Mouse (Mus musculus): ENCODE results near the gene Syt2. TPM values are rescaled to one million over a fixed set of nuclear protein-coding genes. Genes with fewer than 3 reads are reported as not detected.

The Syt2 gene
- polyA plus RNA-seq, 1 experiment from 2014 or later, result 4.5 TPM

- WGBS, result 81% methylated on average over 6 of the region's 6 CpGs
- no peak overlapping the region for H3K4me3 ChIP-seq
- H3K27me3 ChIP-seq, result no peaks in the 10 kb centered on the region
- 0 out of 2 replicates have a peak, but pooled peaks cover 9% of the 10 kb centered on the region for H3K36me3 ChIP-seq
- peaks cover 15% of the 10 kb centered on the region for H3K4me1 ChIP-seq
- ATAC-seq (ENCODE audit: low FRiP score), result no peak
- H3K4me2 ChIP-seq (replicated peaks), result no peak overlapping the region
- no peak overlapping the region for H3K27ac ChIP-seq
- no peak overlapping the region for H3K9ac ChIP-seq
- H3K9me3 ChIP-seq (replicated peaks), result no peaks in the 10 kb centered on the region
Observed at GRCm38 (mm10) chr1:134771353-134771752, 124.9 kb downstream of the Syt2 start.

GRCm38 (mm10) chr1:134771999-134772398, 125.5 kb downstream of the Syt2 start:
- ATAC-seq (ENCODE audit: low FRiP score), result no peak
- 88% methylated on average over 7 of the region's 7 CpGs for WGBS
- Histone ChIP-seq H3K4me1 (peaks cover 15% of the 10 kb centered on the region), H3K27me3 (no peaks in the 10 kb centered on the region), H3K4me2 (replicated peaks) (no peak overlapping the region), H3K9me3 (replicated peaks) (no peaks in the 10 kb centered on the region), H3K9ac (no peak overlapping the region), H3K27ac (no peak overlapping the region), H3K36me3 (0 out of 2 replicates have a peak, but pooled peaks cover 9% of the 10 kb centered on the region), H3K4me3 (no peak overlapping the region)

- Histone ChIP-seq H3K36me3 (0 out of 2 replicates have a peak, but pooled peaks cover 9% of the 10 kb centered on the region), H3K9me3 (replicated peaks) (no peaks in the 10 kb centered on the region), H3K4me1 (peaks cover 15% of the 10 kb centered on the region), H3K4me3 (no peak overlapping the region), H3K9ac (no peak overlapping the region), H3K27me3 (no peaks in the 10 kb centered on the region), H3K27ac (no peak overlapping the region), H3K4me2 (replicated peaks) (no peak overlapping the region)
- no peak for ATAC-seq (ENCODE audit: low FRiP score)
- WGBS, result 87% methylated on average over 3 of the region's 3 CpGs
Observed at GRCm38 (mm10) chr1:134772821-134773220, 126.3 kb downstream of the Syt2 start.

GRCm38 (mm10) chr1:134773256-134773655, 126.8 kb downstream of the Syt2 start:
- H3K9me3 ChIP-seq (replicated peaks), result no peaks in the 10 kb centered on the region
- H3K9ac ChIP-seq, result no peak overlapping the region
- ATAC-seq (ENCODE audit: low FRiP score), result no peak
- 0 out of 2 replicates have a peak, but pooled peaks cover 9% of the 10 kb centered on the region for H3K36me3 ChIP-seq
- WGBS, result 37% methylated on average over 12 of the region's 12 CpGs
- no peak overlapping the region for H3K4me2 ChIP-seq (replicated peaks)
- H3K4me1 ChIP-seq, result peaks cover 15% of the 10 kb centered on the region
- no peaks in the 10 kb centered on the region for H3K27me3 ChIP-seq
- H3K27ac ChIP-seq, result no peak overlapping the region
- no peak overlapping the region for H3K4me3 ChIP-seq

- Histone ChIP-seq H3K4me2 (replicated peaks) (no peak overlapping the region), H3K4me1 (peaks cover 15% of the 10 kb centered on the region), H3K9ac (no peak overlapping the region), H3K4me3 (no peak overlapping the region), H3K27me3 (no peaks in the 10 kb centered on the region), H3K36me3 (0 out of 2 replicates have a peak, but pooled peaks cover 9% of the 10 kb centered on the region), H3K9me3 (replicated peaks) (no peaks in the 10 kb centered on the region), H3K27ac (no peak overlapping the region)
- no peak for ATAC-seq (ENCODE audit: low FRiP score)
- WGBS, result 52% methylated on average over 2 of the region's 2 CpGs
Observed at GRCm38 (mm10) chr1:134774247-134774646, 127.8 kb downstream of the Syt2 start.

- Histone ChIP-seq H3K27ac (no peak overlapping the region), H3K36me3 (0 out of 2 replicates have a peak, but pooled peaks cover 9% of the 10 kb centered on the region), H3K4me1 (peaks cover 15% of the 10 kb centered on the region), H3K4me3 (no peak overlapping the region), H3K9ac (no peak overlapping the region), H3K4me2 (replicated peaks) (no peak overlapping the region), H3K27me3 (no peaks in the 10 kb centered on the region), H3K9me3 (replicated peaks) (no peaks in the 10 kb centered on the region)
- no peak for ATAC-seq (ENCODE audit: low FRiP score)
- WGBS, result 58% methylated on average over 6 of the region's 6 CpGs
Observed at GRCm38 (mm10) chr1:134774728-134775287, 128.3 kb downstream of the Syt2 start.

GRCm38 (mm10) chr1:134775631-134776030, 129.2 kb downstream of the Syt2 start:
- Histone ChIP-seq H3K4me1 (peaks cover 15% of the 10 kb centered on the region), H3K27me3 (no peaks in the 10 kb centered on the region), H3K27ac (no peak overlapping the region), H3K9ac (no peak overlapping the region), H3K9me3 (replicated peaks) (no peaks in the 10 kb centered on the region), H3K36me3 (0 out of 2 replicates have a peak, but pooled peaks cover 9% of the 10 kb centered on the region), H3K4me2 (replicated peaks) (no peak overlapping the region), H3K4me3 (no peak overlapping the region)
- ATAC-seq (ENCODE audit: low FRiP score), result no peak
- WGBS, result 46% methylated on average over 3 of the region's 3 CpGs

GRCm38 (mm10) chr1:134777201-134777885, 130.9 kb downstream of the Syt2 start:
- Histone ChIP-seq H3K27me3 (no peaks in the 10 kb centered on the region), H3K9me3 (replicated peaks) (no peaks in the 10 kb centered on the region), H3K27ac (no peak overlapping the region), H3K4me3 (no peak overlapping the region), H3K36me3 (0 out of 2 replicates have a peak, but pooled peaks cover 3% of the 10 kb centered on the region), H3K4me1 (peaks cover 11% of the 10 kb centered on the region), H3K9ac (no peak overlapping the region), H3K4me2 (replicated peaks) (no peak overlapping the region)
- 88% methylated on average over 12 of the region's 12 CpGs for WGBS
- no peak for ATAC-seq (ENCODE audit: low FRiP score)

GRCm38 (mm10) chr1:134777936-134778548, 131.6 kb downstream of the Syt2 start:
- no peak overlapping the region for H3K4me2 ChIP-seq (replicated peaks)
- no peak overlapping the region for H3K27ac ChIP-seq
- no peak overlapping the region for H3K4me3 ChIP-seq
- H3K9ac ChIP-seq, result no peak overlapping the region
- H3K4me1 ChIP-seq, result peaks cover 11% of the 10 kb centered on the region
- H3K36me3 ChIP-seq, result 0 out of 2 replicates have a peak, but pooled peaks cover 3% of the 10 kb centered on the region
- no peaks in the 10 kb centered on the region for H3K9me3 ChIP-seq (replicated peaks)
- no peak for ATAC-seq (ENCODE audit: low FRiP score)
- no peaks in the 10 kb centered on the region for H3K27me3 ChIP-seq
- 70% methylated on average over 13 of the region's 13 CpGs for WGBS

GRCm38 (mm10) chr1:134782797-134783196, 136.3 kb downstream of the Syt2 start:
- Histone ChIP-seq H3K4me3 (no peak overlapping the region), H3K9me3 (replicated peaks) (no peaks in the 10 kb centered on the region), H3K4me1 (peaks cover 4% of the 10 kb centered on the region; the same call in 1 of the 2 replicates), H3K4me2 (replicated peaks) (no peak overlapping the region), H3K27ac (no peak overlapping the region), H3K9ac (no peak overlapping the region), H3K36me3 (no peaks in the 10 kb centered on the region), H3K27me3 (no peaks in the 10 kb centered on the region)
- no peak for ATAC-seq (ENCODE audit: low FRiP score)
- WGBS, result 86% methylated on average over 5 of the region's 5 CpGs

GRCm38 (mm10) chr1:134783958-134784357, 137.5 kb downstream of the Syt2 start:
- Histone ChIP-seq H3K36me3 (no peaks in the 10 kb centered on the region), H3K4me2 (replicated peaks) (no peak overlapping the region), H3K4me1 (peaks cover 8% of the 10 kb centered on the region), H3K4me3 (no peak overlapping the region), H3K27ac (no peak overlapping the region), H3K9me3 (replicated peaks) (no peaks in the 10 kb centered on the region), H3K27me3 (no peaks in the 10 kb centered on the region), H3K9ac (no peak overlapping the region)
- no peak for ATAC-seq (ENCODE audit: low FRiP score)
- WGBS, result 78% methylated on average over 4 of the region's 4 CpGs

- no peak overlapping the region for H3K9ac ChIP-seq
- H3K4me3 ChIP-seq, result no peak overlapping the region
- H3K4me2 ChIP-seq (replicated peaks), result no peak overlapping the region
- peaks cover 8% of the 10 kb centered on the region for H3K4me1 ChIP-seq
- H3K36me3 ChIP-seq, result no peaks in the 10 kb centered on the region
- 59% methylated on average over 6 of the region's 6 CpGs for WGBS
- no peaks in the 10 kb centered on the region for H3K27me3 ChIP-seq
- H3K27ac ChIP-seq, result no peak overlapping the region
- ATAC-seq (ENCODE audit: low FRiP score), result no peak
- H3K9me3 ChIP-seq (replicated peaks), result no peaks in the 10 kb centered on the region
Observed at GRCm38 (mm10) chr1:134784481-134784880, 138.0 kb downstream of the Syt2 start.

Measured in hindbrain, embryonic 12.5 days (tissue).